In the genomic region with DNA sequence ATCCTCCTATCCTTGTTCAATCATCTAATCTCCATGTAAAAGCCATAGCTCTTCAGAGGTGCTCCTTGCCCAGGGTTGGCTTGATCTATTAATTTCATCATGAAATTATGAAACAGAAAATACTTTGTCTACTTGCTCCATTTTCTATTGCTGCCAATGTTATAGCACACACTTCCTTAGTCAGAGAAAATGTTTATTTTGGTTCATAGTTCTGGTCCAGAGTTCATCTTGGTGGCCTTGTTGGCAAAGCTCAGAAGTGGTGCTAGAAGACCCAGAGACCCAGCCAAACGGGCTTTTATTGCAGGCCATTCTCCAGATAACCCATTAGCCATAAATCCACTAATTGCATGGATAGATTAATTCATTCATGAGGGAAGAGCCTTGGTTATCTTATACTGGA, we compare ENCODE assay signal across 29 mouse cellular contexts. TPM values are rescaled to one million over a fixed set of nuclear protein-coding genes. Genes with fewer than 3 reads are reported as not detected.
DNase-seq lines count a peak whose midpoint lies in the region; ATAC-seq and TF ChIP-seq lines count a peak whose summit lies in the region.
"Had no signal": no experiment of that assay in that cellular context is flagged by ENCODE, and none has a peak within 500 bp of the region (broad histone marks: within the 10 kb centered on the region; RNA-seq: fewer than 3 reads in every experiment).

No protein-coding gene starts in this region.

- TF ChIP-seq POLR2A in kidney, adult 2 months (IDR thresholded peaks at IDR 0.05; ENCODE audit: low read depth, low read length), result no peak

- DNase-seq in kidney, adult 2 months, result peak; percentile 59
- peak; percentile 44 for DNase-seq in kidney, postnatal 14 days
- DNase-seq in adipocyte (ENCODE audit: low spot score), result peak; percentile 87
- peak; percentile 63 for DNase-seq in gonadal fat pad, adult 2 months (ENCODE audit: low read depth)
- no peak for DNase-seq in left cerebral cortex, postnatal 14 days (ENCODE audit: low spot score in 2 of 2)
- DNase-seq: adrenal gland, postnatal 10 days; B cell, adult 2 months; cerebellum, adult 18-20 months; cerebellum, adult 9-10 months; cerebellum, postnatal 14 days; forebrain, postnatal 0 days; gastrocnemius, adult 2 months; gastrocnemius, postnatal 14 days; heart, adult 18-20 months; heart, postnatal 10 days; heart, postnatal 36 days had no signal

- H3K4me1 ChIP-seq in kidney, adult 2 months (ENCODE audit: control insufficient read depth, insufficient read depth, low read length), result peaks cover 8% of the 10 kb centered on the region; the same call in 1 of the 2 replicates
- H3K4me1 ChIP-seq in kidney, embryonic 15.5 days, result peaks cover 7% of the 10 kb centered on the region
- H3K4me1 ChIP-seq in kidney, embryonic 14.5 days (ENCODE audit: control insufficient read depth, insufficient read depth, low read length), result peaks cover 5% of the 10 kb centered on the region; the same call in 1 of the 2 replicates

- no peak for TF ChIP-seq CTCF in kidney, adult 2 months (conservative IDR thresholded peaks at IDR 0.05; ENCODE audit: insufficient read depth, insufficient read length, low read depth, low read length)

- no peak overlapping the region for H3K27ac ChIP-seq in kidney, adult 2 months (ENCODE audit: insufficient read depth, low read depth, low read length)
- no peak overlapping the region for H3K27ac ChIP-seq in kidney, embryonic 15.5 days
- no peak overlapping the region for H3K27ac ChIP-seq in kidney, embryonic 14.5 days (ENCODE audit: low read depth, low read length)
- H3K27ac ChIP-seq: gastrocnemius, adult 2 months; heart, embryonic 15.5 days; hindbrain, embryonic 10.5 days; hindbrain, embryonic 13.5 days had no signal

- H3K36me3 ChIP-seq in kidney, adult 2 months (ENCODE audit: control insufficient read depth, insufficient read depth, low read length), result no peaks in the 10 kb centered on the region
- no peaks in the 10 kb centered on the region for H3K36me3 ChIP-seq in kidney, embryonic 15.5 days
- no peaks in the 10 kb centered on the region for H3K36me3 ChIP-seq in kidney, embryonic 14.5 days (ENCODE audit: control insufficient read depth, insufficient read depth, low read length)
- H3K36me3 ChIP-seq: G1E; heart, embryonic 12.5 days; heart, embryonic 15.5 days; hindbrain, embryonic 10.5 days; hindbrain, embryonic 13.5 days had no signal

- H3K9me3 ChIP-seq in kidney, embryonic 15.5 days (replicated peaks), result no peaks in the 10 kb centered on the region
- H3K9me3 ChIP-seq in kidney, embryonic 14.5 days (ENCODE audit: control insufficient read depth, low read length), result no peaks in the 10 kb centered on the region
- H3K9me3 ChIP-seq: heart, embryonic 12.5 days; heart, embryonic 15.5 days; hindbrain, embryonic 10.5 days; hindbrain, embryonic 13.5 days had no signal

- 30% methylated on average over 1 of the region's 1 CpGs for WGBS in kidney, adult 2 months
- WGBS in kidney, embryonic 15.5 days, result 39% methylated on average over 1 of the region's 1 CpGs
- 33% methylated on average over 1 of the region's 1 CpGs for WGBS in kidney, embryonic 14.5 days

- H3K4me2 ChIP-seq in kidney, embryonic 15.5 days, result no peak overlapping the region
- no peak overlapping the region for H3K4me2 ChIP-seq in kidney, embryonic 14.5 days (replicated peaks; ENCODE audit: low read depth, low read length)
- H3K4me2 ChIP-seq: heart, embryonic 12.5 days; heart, embryonic 15.5 days; hindbrain, embryonic 13.5 days had no signal

- intact Hi-C loops in left cerebral cortex, postnatal 14 days (cut with DNase I), result no loop called here

- no peak overlapping the region for H3K4me3 ChIP-seq in kidney, adult 2 months (ENCODE audit: insufficient read depth, low read depth, low read length)
- no peak overlapping the region for H3K4me3 ChIP-seq in kidney, embryonic 15.5 days (replicated peaks)
- no peak overlapping the region for H3K4me3 ChIP-seq in kidney, embryonic 14.5 days (ENCODE audit: low read length)
- H3K4me3 ChIP-seq: gastrocnemius, adult 2 months; heart, embryonic 12.5 days; heart, embryonic 15.5 days; hindbrain, embryonic 10.5 days; hindbrain, embryonic 13.5 days had no signal

- H3K27me3 ChIP-seq in kidney, adult 2 months (replicated peaks; ENCODE audit: control insufficient read depth, insufficient read depth, low read length), result no peaks in the 10 kb centered on the region
- peaks cover 4% of the 10 kb centered on the region for H3K27me3 ChIP-seq in kidney, embryonic 15.5 days
- H3K27me3 ChIP-seq in kidney, embryonic 14.5 days (ENCODE audit: control insufficient read depth, insufficient read depth, low read length), result no peaks in the 10 kb centered on the region
- H3K27me3 ChIP-seq: CH12.LX had no signal

- ATAC-seq in kidney, embryonic 15.5 days (replicated peaks; ENCODE audit: low FRiP score), result no peak
- ATAC-seq in kidney, embryonic 14.5 days (ENCODE audit: low FRiP score, low TSS enrichment), result no peak
- ATAC-seq: forebrain, embryonic 14.5 days; forebrain, postnatal 0 days; hindbrain, embryonic 16.5 days had no signal

- H3K9ac ChIP-seq in kidney, embryonic 15.5 days, result no peak overlapping the region
- no peak overlapping the region for H3K9ac ChIP-seq in kidney, embryonic 14.5 days (ENCODE audit: low read depth, low read length)
- H3K9ac ChIP-seq: forebrain, postnatal 0 days; heart, embryonic 12.5 days; heart, embryonic 15.5 days; hindbrain, embryonic 13.5 days had no signal

RNA-seq across cellular contexts. Expression of gene Slc34a2, which starts 5.8 kb away (rescaled TPM):
- 2.9 and 3.1 TPM in 2 replicates for polyA plus RNA-seq in kidney, adult 2 months (2012; rRNA removed)
- 0.43 and 0.57 TPM in 2 replicates for polyA plus RNA-seq in kidney, embryonic 15.5 days (2015; fragmentation: Nextera tagmentation; extraction: Ambion mirVana)
- polyA plus RNA-seq in kidney, embryonic 14.5 days (2014; fragmentation: Nextera tagmentation; extraction: Ambion mirVana), result 0.09 TPM in 1 of 2 replicates, not detected in the other
- 18.4 and 31.1 TPM in 2 replicates for polyA plus RNA-seq in gonadal fat pad, adult 2 months (2012; rRNA removed)
- under 1 TPM in 1 of 2 experiments, not detected in 1; 0.40 TPM for total RNA-seq in left cerebral cortex, postnatal 14 days (2021)
- total RNA-seq: adrenal gland, postnatal 36 days; CH12.LX; gastrocnemius, adult 2 months; gastrocnemius, postnatal 14 days; heart, postnatal 10 days had no signal
- polyA plus RNA-seq: embryonic facial prominence, embryonic 11.5 days; forebrain, embryonic 11.5 days; forebrain, embryonic 14.5 days; forebrain, postnatal 0 days; G1E; heart, embryonic 12.5 days; hindbrain, embryonic 10.5 days; hindbrain, embryonic 13.5 days had no signal

Comparison
In these comparisons a context has a peak if more than half of its experiments do, and no peak if none do; other contexts are left out.
1. DNase-seq: peak in kidney, adult 2 months (single experiment), kidney, postnatal 14 days (single experiment), adipocyte (single experiment) and gonadal fat pad, adult 2 months (single experiment); none in left cerebral cortex, postnatal 14 days (0 of 2).